Mouse (Mus musculus) intestine, embryonic 14.5 days (tissue): ENCODE measurements around the gene Cenpx. TPM values are rescaled to one million over a fixed set of nuclear protein-coding genes. Genes with fewer than 3 reads are reported as not detected.

Experiments used
- ATAC-seq: fragments of 200-750 bp; cut with Nextera tagmentation; replicated peaks from 2 replicates; pipeline ENCODE4 v1.8.0; 2017; ENCODE audit warnings: low read depth, moderate number of reproducible peaks, moderate TSS enrichment, moderate library complexity; ENCODE audit not compliant: low FRiP score, low TSS enrichment
- DNase-seq: peaks from one replicate; pipeline ENCODE4 v3.0.0-alpha.2; 2018; ENCODE audit warnings: low spot score
- H3K27ac ChIP-seq: fragments of 300-500 bp; sonication (generic); 2 replicates; pipeline ENCODE4 v1.5.1; 2014; ENCODE audit warnings: low read depth, mild to moderate bottlenecking, control low read depth
- H3K27me3 ChIP-seq: fragments of 300-500 bp; sonication (generic); replicated peaks from 2 replicates; pipeline ENCODE4 v1.6.1; 2014; ENCODE audit warnings: low read length, control low read depth; ENCODE audit not compliant: control insufficient read depth, insufficient read depth
- H3K36me3 ChIP-seq: fragments of 300-500 bp; sonication (generic); 2 replicates; pipeline ENCODE4 v1.6.1; 2014; ENCODE audit warnings: low read length, control low read depth; ENCODE audit not compliant: control insufficient read depth, insufficient read depth
- H3K4me1 ChIP-seq: fragments of 300-500 bp; sonication (generic); replicated peaks from 2 replicates; pipeline ENCODE4 v1.6.1; 2014; ENCODE audit warnings: low read length, control low read depth, mixed read lengths; ENCODE audit not compliant: control insufficient read depth, insufficient read depth
- H3K4me2 ChIP-seq: fragments of 300-500 bp; sonication (generic); 2 replicates; pipeline ENCODE4 v1.6.1; 2014; ENCODE audit warnings: low read length
- H3K4me3 ChIP-seq: fragments of 300-500 bp; sonication (generic); 2 replicates; pipeline ENCODE4 v1.5.1; 2014; ENCODE audit warnings: low read depth, low read length, control low read depth, mixed read lengths
- H3K9ac ChIP-seq: fragments of 300-500 bp; sonication (generic); 2 replicates; pipeline ENCODE4 v1.6.1; 2014; ENCODE audit warnings: mild to moderate bottlenecking, low read length
- H3K9me3 ChIP-seq: fragments of 300-500 bp; sonication (generic); 2 replicates; pipeline ENCODE4 v1.6.1; 2016; ENCODE audit warnings: low read length, control low read depth; ENCODE audit not compliant: control insufficient read depth
- whole genome bisulfite sequencing: fragments of 180-500 bp; shearing (Covaris S2); extraction: QIAGEN DNeasy Blood & Tissue Kit; methylation state at CpG from one replicate; pipeline ENCODE4 v1.1.7; 2014; 5-methylcytosine and 5-hydroxymethylcytosine counted together
- polyA plus RNA-seq: library from polyadenylated mRNA; unstranded; fragments of >200 nt; fragmentation: Nextera tagmentation; extraction: Ambion mirVana; gene quantifications from 2 replicates; pipeline ENCODE4 v1.2.1, GENCODE M21; 2014

The Cenpx gene
- polyA plus RNA-seq, 1 experiment from 2014 or later = 178 TPM

GRCm38 (mm10) chr11:120663714-120664113 is 49.8 kb downstream of the Cenpx start:
- Histone ChIP-seq H3K9me3 (no peaks in the 10 kb centered on the region), H3K4me1 (peaks cover 9% of the 10 kb centered on the region), H3K27ac (no peak overlapping the region), H3K27me3 (peaks cover 49% of the 10 kb centered on the region), H3K36me3 (no peaks in the 10 kb centered on the region), H3K9ac (no peak overlapping the region), H3K4me2 (no peak overlapping the region), H3K4me3 (no peak overlapping the region)
- no peak for ATAC-seq
- 89% methylated on average over 5 of the region's 5 CpGs for WGBS
- DNase-seq = no peak

- Histone ChIP-seq H3K9me3 (no peaks in the 10 kb centered on the region), H3K36me3 (no peaks in the 10 kb centered on the region), H3K4me3 (no peak overlapping the region), H3K27ac (no peak overlapping the region), H3K4me1 (peaks cover 9% of the 10 kb centered on the region), H3K27me3 (peaks cover 58% of the 10 kb centered on the region), H3K4me2 (no peak overlapping the region), H3K9ac (no peak overlapping the region)
- 67% methylated on average over 6 of the region's 6 CpGs for WGBS
- DNase-seq (no peak), ATAC-seq (no peak)
Measured at GRCm38 (mm10) chr11:120662759-120663158, 50.8 kb downstream of the Cenpx start.

GRCm38 (mm10) chr11:120661076-120661460 is 52.5 kb downstream of the Cenpx start, which contains the start of gene Notum:
Notum (minus strand) TSS chr11:120661175.
- under 1% methylated on average over 35 of the region's 35 CpGs for WGBS
- Histone ChIP-seq H3K27ac (no peak within 1 kb of the TSS), H3K4me3 (peak within 1 kb of the TSS; percentile 21), H3K4me1 (peaks cover 9% of the 10 kb centered on the region), H3K27me3 (peaks cover 63% of the 10 kb centered on the region), H3K9ac (no peak within 1 kb of the TSS), H3K9me3 (no peaks in the 10 kb centered on the region), H3K36me3 (no peaks in the 10 kb centered on the region), H3K4me2 (peak within 1 kb of the TSS; percentile 70)
- no peak; the same call in 1 of the 2 replicates for ATAC-seq
- DNase-seq = peak; percentile 66

Other genes starting within 250 kb of the Cenpx start
- gene Arl16, start 246.1 kb downstream of the Cenpx start, polyA plus RNA-seq = 46.0 and 46.8 TPM in 2 replicates
- gene Mrpl12, start 229.1 kb downstream of the Cenpx start, polyA plus RNA-seq = 218 and 226 TPM in 2 replicates
- gene Slc25a10, start 221.9 kb downstream of the Cenpx start, polyA plus RNA-seq = 74.6 and 83.1 TPM in 2 replicates
- 0.42 and 0.50 TPM in 2 replicates for gene Gcgr, start 183.0 kb downstream of the Cenpx start, polyA plus RNA-seq
- 191 and 209 TPM in 2 replicates for gene Mcrip1, start 164.0 kb downstream of the Cenpx start, polyA plus RNA-seq
- gene Ppp1r27, start 162.6 kb downstream of the Cenpx start, polyA plus RNA-seq = 0.24 TPM in 1 of 2 replicates, not detected in the other
- 746 and 800 TPM in 2 replicates for gene P4hb, start 140.5 kb downstream of the Cenpx start, polyA plus RNA-seq
- 627 and 633 TPM in 2 replicates for gene Arhgdia, start 132.1 kb downstream of the Cenpx start, polyA plus RNA-seq
- gene Alyref, start 115.4 kb downstream of the Cenpx start, polyA plus RNA-seq = 387 and 448 TPM in 2 replicates
- gene Anapc11, start 115.3 kb downstream of the Cenpx start, polyA plus RNA-seq = 244 TPM in 2 replicates
- 3.5 and 4.4 TPM in 2 replicates for gene Npb, start 105.3 kb downstream of the Cenpx start, polyA plus RNA-seq
- gene Pcyt2, start 95.8 kb downstream of the Cenpx start, polyA plus RNA-seq = 157 and 179 TPM in 2 replicates
- gene Sirt7, start 88.5 kb downstream of the Cenpx start, polyA plus RNA-seq = 31.8 and 35.6 TPM in 2 replicates
- 20.1 and 25.0 TPM in 2 replicates for gene Mafg, start 80.1 kb downstream of the Cenpx start, polyA plus RNA-seq
- gene Pycr1, start 70.0 kb downstream of the Cenpx start, polyA plus RNA-seq = 22.4 and 23.2 TPM in 2 replicates
- 0.32 TPM in 1 of 2 replicates, not detected in the other for gene Myadml2, start 65.6 kb downstream of the Cenpx start, polyA plus RNA-seq
- gene Notum, start 52.6 kb downstream of the Cenpx start, polyA plus RNA-seq = 1.1 and 1.3 TPM in 2 replicates
- 93.2 and 104 TPM in 2 replicates for gene Aspscr1, start 40.8 kb downstream of the Cenpx start, polyA plus RNA-seq
- 42.8 and 44.9 TPM in 2 replicates for gene Lrrc45, start 187 bp upstream of the Cenpx start, polyA plus RNA-seq
- gene Rac3, start 7.7 kb upstream of the Cenpx start, polyA plus RNA-seq = 9.4 and 10.2 TPM in 2 replicates
- gene Dcxr, start 13.5 kb upstream of the Cenpx start, polyA plus RNA-seq = 25.3 and 25.8 TPM in 2 replicates
- 0.70 TPM in 1 of 2 replicates, not detected in the other for gene Cbr2, start 18.4 kb upstream of the Cenpx start, polyA plus RNA-seq
- 7.8 and 9.4 TPM in 2 replicates for gene Hmga1b, start 49.1 kb upstream of the Cenpx start, polyA plus RNA-seq
- 23.8 and 28.3 TPM in 2 replicates for gene Rfng, start 70.5 kb upstream of the Cenpx start, polyA plus RNA-seq
- 221 and 245 TPM in 2 replicates for gene Gps1, start 70.5 kb upstream of the Cenpx start, polyA plus RNA-seq
- gene Dus1l, start 82.7 kb upstream of the Cenpx start, polyA plus RNA-seq = 83.0 and 89.8 TPM in 2 replicates
- 106 and 115 TPM in 2 replicates for gene Fasn, start 110.8 kb upstream of the Cenpx start, polyA plus RNA-seq
- gene Ccdc57, start 219.1 kb upstream of the Cenpx start, polyA plus RNA-seq = 5.9 and 7.0 TPM in 2 replicates
- gene Slc16a3, start 234.7 kb upstream of the Cenpx start, polyA plus RNA-seq = 62.9 and 64.0 TPM in 2 replicates